Mouse (Mus musculus) G1E (cell line): ENCODE measurements around the gene Dbil5.

Experiments used
- CTCF ChIP-seq: IDR thresholded peaks from 2 replicates; pipeline ENCODE4 v1.5.1; 2012; ENCODE audit warnings: low read depth, low read length, inconsistent platforms, mixed read lengths
- GATA1 ChIP-seq: IDR thresholded peaks from 2 replicates; pipeline ENCODE4 v1.6.1; 2012; ENCODE audit warnings: borderline replicate concordance, low read length, inconsistent platforms, mixed read lengths
- GATA2 ChIP-seq: IDR thresholded peaks from 2 replicates; pipeline ENCODE4 v1.6.1; 2012; ENCODE audit warnings: low read depth, low read length, inconsistent platforms, borderline replicate concordance
- POLR2AphosphoS5 ChIP-seq: IDR thresholded peaks from 2 replicates; pipeline ENCODE4 v1.6.1; 2012; ENCODE audit warnings: low read depth, low read length, inconsistent platforms; ENCODE audit not compliant: insufficient replicate concordance
- TAL1 ChIP-seq: conservative IDR thresholded peaks from 2 replicates; pipeline ENCODE4 v1.6.1; 2012; ENCODE audit warnings: low read depth, low read length, inconsistent platforms, mixed read lengths

DNA sequence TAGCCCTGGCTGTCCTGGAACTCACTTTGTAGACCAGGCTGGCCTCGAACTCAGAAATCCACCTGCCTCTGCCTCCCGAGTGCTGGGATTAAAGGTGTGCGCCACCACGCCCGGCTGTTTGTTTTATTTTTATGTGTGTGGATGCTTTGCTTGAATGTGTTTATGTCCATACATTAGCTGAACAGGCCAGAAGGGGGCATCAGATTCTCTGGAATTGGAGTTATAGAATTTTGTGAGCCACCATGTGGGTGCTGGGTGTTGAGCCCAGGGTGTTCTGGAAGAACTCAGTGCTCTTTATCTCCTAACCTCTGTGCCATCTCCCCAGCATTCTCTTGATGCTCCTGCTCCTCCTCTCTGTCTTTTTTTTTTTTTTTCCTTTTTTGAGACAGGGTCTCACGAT lies 30.5 kb upstream of the Dbil5 start:
- TF ChIP-seq CTCF (no peak), GATA2 (no peak), GATA1 (no peak), TAL1 (no peak), POLR2AphosphoS5 (no peak)
